Mouse (Mus musculus): Measurements from ENCODE around the gene Tmem106c.
A peak's percentile ranks its signal among the peaks of the same experiment; 100 is the strongest.

Gene Tmem106c

GRCm38 (mm10) chr15:97952137-97952888 lies 11.7 kb upstream of the Tmem106c start:
- DNase-seq (ENCODE audit: low spot score in 2 of 2): peak; percentile 33 to 57

- no peak for DNase-seq (ENCODE audit: low spot score in 2 of 2)
Measured at GRCm38 (mm10) chr15:97952889-97953189, 11.2 kb upstream of the Tmem106c start.

- DNase-seq (ENCODE audit: low spot score in 2 of 2): no peak
Measured at GRCm38 (mm10) chr15:97954671-97955070, 9.3 kb upstream of the Tmem106c start.

GRCm38 (mm10) chr15:97955286-97955685 lies 8.7 kb upstream of the Tmem106c start:
- DNase-seq (ENCODE audit: low spot score in 2 of 2): no peak

- no peak for DNase-seq (ENCODE audit: low spot score in 2 of 2)
Measured at GRCm38 (mm10) chr15:97955742-97956141, 8.3 kb upstream of the Tmem106c start.

GRCm38 (mm10) chr15:97956416-97956815 lies 7.6 kb upstream of the Tmem106c start:
- DNase-seq (ENCODE audit: low spot score in 2 of 2): no peak

- no peak for DNase-seq (ENCODE audit: low spot score in 2 of 2)
Measured at GRCm38 (mm10) chr15:97963329-97963988, 541 bp upstream of the Tmem106c start.

- no peak for DNase-seq (ENCODE audit: low spot score in 2 of 2)
Measured at GRCm38 (mm10) chr15:97964836-97965187, 812 bp downstream of the Tmem106c start.

- DNase-seq (ENCODE audit: low spot score in 2 of 2): no peak
Measured at GRCm38 (mm10) chr15:97965311-97966045, 1.5 kb downstream of the Tmem106c start.

- DNase-seq (ENCODE audit: low spot score in 2 of 2): no peak
Measured at GRCm38 (mm10) chr15:97970299-97970698, 6.3 kb downstream of the Tmem106c start.

- DNase-seq (ENCODE audit: low spot score in 2 of 2): no peak
Measured at GRCm38 (mm10) chr15:97972580-97972979, 8.6 kb downstream of the Tmem106c start.

- no peak for DNase-seq (ENCODE audit: low spot score in 2 of 2)
Measured at GRCm38 (mm10) chr15:97973248-97974005, 9.4 kb downstream of the Tmem106c start.

GRCm38 (mm10) chr15:97981560-97981959 lies 17.6 kb downstream of the Tmem106c start:
- no peak for DNase-seq (ENCODE audit: low spot score in 2 of 2)

GRCm38 (mm10) chr15:97989544-97989943 lies 25.5 kb downstream of the Tmem106c start:
- DNase-seq (ENCODE audit: low spot score in 2 of 2): no peak

- DNase-seq (ENCODE audit: low spot score in 2 of 2): no peak
Measured at GRCm38 (mm10) chr15:97990124-97990523, 26.1 kb downstream of the Tmem106c start.

- no peak for DNase-seq (ENCODE audit: low spot score in 2 of 2)
Measured at GRCm38 (mm10) chr15:97990721-97991120, 26.7 kb downstream of the Tmem106c start.

- no peak for DNase-seq (ENCODE audit: low spot score in 2 of 2)
Measured at GRCm38 (mm10) chr15:97991285-97991895, 27.4 kb downstream of the Tmem106c start.

GRCm38 (mm10) chr15:97992027-97992711 lies 28.2 kb downstream of the Tmem106c start:
- no peak for DNase-seq (ENCODE audit: low spot score in 2 of 2)

GRCm38 (mm10) chr15:97992712-97993286 lies 28.8 kb downstream of the Tmem106c start:
- DNase-seq (ENCODE audit: low spot score in 2 of 2): peak; percentile 70 to 82

- peak in 1 of 2 experiments; percentile 35 for DNase-seq (ENCODE audit: low spot score in 2 of 2)
Measured at GRCm38 (mm10) chr15:97996716-97997256, 32.8 kb downstream of the Tmem106c start.
